Mouse (Mus musculus) kidney, postnatal 25 days (tissue): ENCODE results near the gene Tmem198b.
A peak's percentile ranks its signal among the peaks of the same experiment; 100 is the strongest.
"Not testable (repeated sequence)": the region's sequence is repeated elsewhere in the genome, so short reads cannot be mapped to it uniquely, and the experiment has no call there.

Experiments
- DNase-seq, 2 experiments: peaks; one replicate each; pipeline ENCODE4 v3.0.0; 2021; ENCODE audit warnings: mixed read lengths in 2 of 2

Tmem198b gene

GRCm38 (mm10) chr10:128804271-128805091 is at the start of gene Tmem198b:
Gene Tmem198b (minus strand): TSS chr10:128804370.
- DNase-seq, result peak; percentile 72 to 77

DNA sequence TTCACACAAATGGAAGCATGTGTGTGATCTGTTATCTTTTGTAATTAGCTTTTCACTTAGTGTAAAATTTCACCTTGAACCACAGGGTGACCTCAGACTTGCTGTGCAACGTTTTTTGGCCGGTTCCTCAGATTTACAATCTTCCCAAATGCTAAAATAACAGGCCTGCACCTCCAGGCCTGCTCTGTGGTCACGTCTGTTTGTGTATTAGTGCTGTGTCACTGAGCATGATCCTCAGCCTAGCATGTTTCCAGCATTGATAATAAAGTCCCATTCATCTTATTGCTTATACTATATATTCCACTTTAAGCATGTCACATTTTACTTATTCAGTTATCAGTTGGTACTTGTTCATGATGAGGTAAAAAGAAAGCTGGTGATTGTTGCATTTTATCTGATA is 46.2 kb upstream of the Tmem198b start:
- DNase-seq, result no peak

GRCm38 (mm10) chr10:128848426-128848825 is 44.3 kb upstream of the Tmem198b start:
- peak in 1 of 2 experiments; percentile 37 for DNase-seq

- DNase-seq, result no peak
These were observed 42.5 kb upstream of the Tmem198b start for GRCm38 (mm10) chr10:128846664-128847063.

DNA sequence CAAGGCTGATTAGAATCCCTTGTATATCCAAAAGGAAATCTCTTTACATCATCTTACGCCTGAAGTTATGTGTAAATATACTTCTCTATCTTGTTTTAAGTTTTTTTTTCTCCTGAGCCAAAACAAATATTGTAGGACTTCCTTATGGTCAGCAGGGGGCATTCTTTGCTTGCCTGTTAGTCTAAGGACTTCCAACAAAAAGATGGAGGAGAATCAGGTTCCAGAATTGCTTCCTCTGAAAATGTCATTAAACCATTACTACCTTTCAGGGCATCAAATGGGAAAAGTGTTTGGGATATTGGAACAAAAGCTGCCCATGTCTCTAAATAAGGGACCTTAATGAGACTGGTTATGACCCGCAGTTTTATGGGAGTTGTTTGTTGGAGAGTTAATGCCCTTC is 41.3 kb upstream of the Tmem198b start:
- peak in 1 of 2 experiments; percentile 32 for DNase-seq

GRCm38 (mm10) chr10:128843260-128843659 is 39.1 kb upstream of the Tmem198b start:
- DNase-seq, result no peak

DNA sequence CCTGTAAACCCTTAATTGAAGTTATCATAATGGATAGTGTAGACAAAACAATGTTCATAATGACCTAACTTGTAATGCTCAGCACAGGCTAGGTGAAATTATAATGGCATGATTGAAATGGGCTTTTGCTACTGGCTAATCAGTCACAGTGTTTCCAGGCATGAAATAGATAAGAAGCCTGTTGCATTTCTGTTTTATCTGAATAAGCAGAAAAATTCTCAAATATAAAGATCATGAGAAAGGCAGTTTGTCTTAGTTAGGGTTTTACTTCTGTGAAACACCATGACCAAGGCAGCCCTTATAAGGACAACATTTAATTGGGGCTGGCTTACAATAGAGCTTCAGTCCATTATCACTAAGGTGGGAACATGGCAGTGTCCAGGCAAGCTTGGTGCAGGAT is 36.4 kb upstream of the Tmem198b start:
- no peak for DNase-seq

GRCm38 (mm10) chr10:128839434-128839833 is 35.3 kb upstream of the Tmem198b start:
- no peak for DNase-seq

- no peak for DNase-seq
These were observed 33.2 kb upstream of the Tmem198b start for GRCm38 (mm10) chr10:128837400-128837799.

- no peak for DNase-seq
These were observed 19.7 kb upstream of the Tmem198b start for GRCm38 (mm10) chr10:128823821-128824220.

- not testable (repeated sequence) for DNase-seq
These were observed 18.9 kb upstream of the Tmem198b start for GRCm38 (mm10) chr10:128823087-128823486.

DNA sequence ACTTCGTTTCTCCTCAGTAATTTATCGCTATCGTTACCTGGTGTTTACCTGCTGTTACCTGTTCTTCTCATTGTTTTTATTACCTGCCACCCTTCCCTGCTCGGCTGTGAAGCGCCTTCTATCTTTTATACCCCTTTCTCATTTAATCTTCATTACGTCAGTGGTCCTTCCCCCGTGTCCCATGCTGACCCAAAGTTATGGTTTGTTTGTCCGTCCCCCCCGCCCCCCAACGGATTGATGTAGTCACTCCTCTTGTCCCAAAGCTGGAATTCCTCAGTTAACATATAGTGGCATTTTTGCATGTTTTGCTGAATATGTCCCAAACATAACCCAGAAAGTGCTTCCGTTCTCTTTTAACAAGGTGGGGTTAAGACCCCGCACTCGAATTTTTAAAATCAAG is 18.0 kb upstream of the Tmem198b start:
- DNase-seq, result no peak

DNA sequence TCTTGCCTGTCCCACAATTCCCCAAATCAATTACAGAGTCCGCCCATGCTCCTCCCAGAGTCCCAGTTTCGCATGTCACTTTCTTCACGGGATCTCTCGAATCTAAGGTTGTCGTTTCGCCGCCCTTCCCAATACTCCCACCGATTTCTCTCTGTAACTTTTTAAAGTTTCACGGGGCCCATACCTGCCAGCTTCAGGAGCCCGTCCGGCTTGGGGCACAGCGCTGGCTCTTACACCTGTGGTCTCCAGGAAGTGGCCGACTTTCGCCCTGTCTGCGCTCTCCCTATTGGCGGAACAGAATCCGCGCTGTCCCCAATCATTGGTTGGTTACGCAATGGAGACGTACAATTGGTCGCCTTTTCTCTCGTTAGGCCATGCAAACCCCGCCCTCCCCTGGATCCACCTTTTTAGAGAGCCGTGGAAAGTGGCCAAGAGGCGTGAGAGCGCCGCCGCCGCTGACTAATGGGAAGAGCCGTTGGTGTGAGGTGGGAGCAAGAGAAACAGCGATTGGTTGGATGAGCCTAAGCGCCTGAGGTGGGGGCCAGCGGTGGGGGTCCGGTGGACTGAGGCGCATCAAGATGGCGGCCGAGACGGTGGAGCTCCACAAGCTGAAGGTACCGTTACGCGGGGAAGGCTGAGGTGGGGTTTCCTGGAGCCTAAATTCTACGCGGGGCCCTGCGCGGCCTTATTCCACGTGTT is 17.3 kb upstream of the Tmem198b start, which contains the start of gene Ormdl2:
TSS of gene Ormdl2 (minus strand) at position 288 of the 699 bp plus-strand sequence.
- DNase-seq, result peak; percentile 99

GRCm38 (mm10) chr10:128820217-128820616 is 16.0 kb upstream of the Tmem198b start:
- DNase-seq, result no peak

DNA sequence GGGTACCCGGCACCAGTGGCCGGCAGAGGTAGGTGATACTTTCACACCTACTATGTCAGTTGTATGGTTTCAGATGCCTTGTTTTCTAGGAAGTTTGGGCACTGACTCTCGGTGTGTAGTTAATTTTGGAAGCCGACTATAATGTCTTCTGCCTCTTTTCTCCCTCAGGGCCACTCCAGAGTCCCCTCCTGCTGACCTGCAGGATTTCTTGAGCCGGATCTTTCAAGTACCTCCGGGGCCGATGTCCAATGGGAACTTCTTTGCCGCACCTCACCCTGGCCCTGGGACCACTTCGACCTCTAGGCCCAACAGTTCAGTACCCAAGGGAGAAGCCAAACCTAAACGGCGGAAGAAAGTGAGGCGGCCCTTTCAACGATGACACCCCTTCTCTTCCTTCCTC is 12.9 kb upstream of the Tmem198b start, which contains the start of gene Sarnp:
TSS of gene Sarnp (plus strand) at position 301 of the 400 bp plus-strand sequence.
- no peak for DNase-seq

- no peak for DNase-seq
These were observed 2.8 kb upstream of the Tmem198b start for GRCm38 (mm10) chr10:128807018-128807417.

DNA sequence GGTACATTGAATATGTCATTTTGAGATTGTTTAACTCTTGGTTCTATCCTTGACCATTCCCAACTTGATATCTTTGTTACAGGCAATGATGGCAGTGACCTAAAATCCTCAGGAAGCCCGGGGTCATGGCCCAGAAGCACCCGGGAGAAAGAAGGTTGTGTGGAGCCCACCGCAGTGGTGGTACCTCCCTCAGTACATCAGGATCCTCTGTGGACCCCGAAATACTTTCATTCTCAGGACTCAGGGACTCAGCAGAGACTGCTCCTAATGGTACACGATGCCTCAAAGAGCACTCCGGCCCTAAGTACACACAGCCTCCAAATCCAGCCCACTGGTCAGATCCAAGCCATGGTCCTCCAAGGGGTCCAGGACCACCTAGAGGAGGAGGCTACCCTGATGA is 1.9 kb upstream of the Tmem198b start:
- no peak for DNase-seq

- peak; percentile 98 to 99 for DNase-seq
These were observed 1.2 kb upstream of the Tmem198b start for GRCm38 (mm10) chr10:128805092-128806000.

GRCm38 (mm10) chr10:128803771-128804270 is 349 bp downstream of the Tmem198b start, which contains the start of gene Dnajc14:
Gene Dnajc14 (plus strand): TSS chr10:128804062.
- peak; percentile 66 to 70 for DNase-seq

- no peak for DNase-seq
These were observed 809 bp downstream of the Tmem198b start for GRCm38 (mm10) chr10:128803361-128803760.

GRCm38 (mm10) chr10:128802956-128803355 is 1.2 kb downstream of the Tmem198b start:
- DNase-seq, result no peak

GRCm38 (mm10) chr10:128801981-128802495 is 2.1 kb downstream of the Tmem198b start:
- DNase-seq, result no peak
